Mouse (Mus musculus) layer of hippocampus, adult 2 months (tissue): Measurements from ENCODE around the gene Pop4. TPM values are rescaled to one million over a fixed set of nuclear protein-coding genes. Genes with fewer than 3 reads are reported as not detected.

Source experiments
- DNase-seq, 2 experiments: peaks; one replicate each; pipeline ENCODE4 v3.0.0; 2022; ENCODE audit warnings: low spot score in 2 of 2
- H3K27ac ChIP-seq: fragments of 200-600 bp; 2 replicates; pipeline ENCODE4 v1.8.1; 2022
- H3K4me3 ChIP-seq: fragments of 200-600 bp; 2 replicates; pipeline ENCODE4 v1.8.1; 2022; ENCODE audit warnings: mild to moderate bottlenecking
- CTCF ChIP-seq: fragments of 200-600 bp; conservative IDR thresholded peaks from 2 replicates; pipeline ENCODE4 v1.8.1; 2022; ENCODE audit warnings: antibody characterized with exemption, mild to moderate bottlenecking, moderate library complexity
- total RNA-seq, 2 experiments: library from RNA; stranded (reverse); gene quantifications; 2 replicates each; pipeline ENCODE4 v1.2.3; 2021

The Pop4 gene
- total RNA-seq, 2 experiments from 2014 or later = 19.9 to 24.5 TPM

- Histone ChIP-seq H3K4me3 (no peak overlapping the region), H3K27ac (no peak overlapping the region)
- no peak for TF ChIP-seq CTCF
- no peak for DNase-seq
Measured at GRCm38 (mm10) chr7:38236400-38237105, 34.7 kb downstream of the Pop4 start.

GRCm38 (mm10) chr7:38230285-38230684 lies 40.9 kb downstream of the Pop4 start:
- DNase-seq = no peak
- no peak for TF ChIP-seq CTCF

GRCm38 (mm10) chr7:38228329-38228728 lies 42.9 kb downstream of the Pop4 start:
- no peak for TF ChIP-seq CTCF
- H3K4me3 ChIP-seq = peak overlapping the region; percentile 53

More at GRCm38 (mm10) chr7:38230285-38230684, 40.9 kb downstream of the Pop4 start:
- Histone ChIP-seq H3K27ac (no peak overlapping the region), H3K4me3 (no peak overlapping the region)

GRCm38 (mm10) chr7:38227900-38228298 lies 43.3 kb downstream of the Pop4 start, which contains the start of gene Plekhf1:
Plekhf1 (minus strand) TSS chr7:38228016.
- no peak for TF ChIP-seq CTCF
- peak within 1 kb of the TSS; percentile 53 for H3K4me3 ChIP-seq

More at GRCm38 (mm10) chr7:38228329-38228728, 42.9 kb downstream of the Pop4 start:
- no peak for DNase-seq
- H3K27ac ChIP-seq = no peak overlapping the region

GRCm38 (mm10) chr7:38227181-38227899 lies 43.9 kb downstream of the Pop4 start:
- TF ChIP-seq CTCF = 0 out of 2 replicates have a peak, but pooled peaks have one; percentile 10
- peak overlapping the region; percentile 58; the same call in 1 of the 2 replicates for H3K27ac ChIP-seq
- H3K4me3 ChIP-seq = peak overlapping the region; percentile 53
- peak; percentile 40 to 42 for DNase-seq

More at GRCm38 (mm10) chr7:38227900-38228298, 43.3 kb downstream of the Pop4 start, which contains the start of gene Plekhf1:
- peak within 1 kb of the TSS; percentile 58; the same call in 1 of the 2 replicates for H3K27ac ChIP-seq
- peak; percentile 63 to 72 for DNase-seq

GRCm38 (mm10) chr7:38226226-38226625 lies 45.0 kb downstream of the Pop4 start:
- TF ChIP-seq CTCF = no peak
- Histone ChIP-seq H3K27ac (peak overlapping the region; percentile 58; the same call in 1 of the 2 replicates), H3K4me3 (peak overlapping the region; percentile 12; the same call in 1 of the 2 replicates)
- DNase-seq = no peak

GRCm38 (mm10) chr7:38224577-38225369 lies 46.5 kb downstream of the Pop4 start:
- Histone ChIP-seq H3K27ac (no peak overlapping the region), H3K4me3 (no peak overlapping the region)
- DNase-seq = no peak
- TF ChIP-seq CTCF = no peak

GRCm38 (mm10) chr7:38220866-38221265 lies 50.4 kb downstream of the Pop4 start:
- Histone ChIP-seq H3K27ac (no peak overlapping the region), H3K4me3 (no peak overlapping the region)
- no peak for TF ChIP-seq CTCF
- DNase-seq = no peak

- no peak for TF ChIP-seq CTCF
- Histone ChIP-seq H3K27ac (peak overlapping the region; percentile 54), H3K4me3 (no peak overlapping the region)
- no peak for DNase-seq
Measured at GRCm38 (mm10) chr7:38219526-38219925, 51.7 kb downstream of the Pop4 start.

- Histone ChIP-seq H3K4me3 (no peak overlapping the region), H3K27ac (peak overlapping the region; percentile 54; the same call in 1 of the 2 replicates)
- no peak for TF ChIP-seq CTCF
- DNase-seq = no peak
Measured at GRCm38 (mm10) chr7:38218631-38219367, 52.4 kb downstream of the Pop4 start.

- peak; percentile 55 to 64 for DNase-seq
- peak; percentile 31; the same call in 1 of the 2 replicates for TF ChIP-seq CTCF
- no peak overlapping the region for H3K4me3 ChIP-seq
- peak overlapping the region; percentile 54 for H3K27ac ChIP-seq
Measured at GRCm38 (mm10) chr7:38217417-38218171, 53.6 kb downstream of the Pop4 start.
